In genomic region chr8:9859286-9859685, GRCm38 (mm10) we compare ENCODE assay signal across 20 mouse cellular contexts. TPM values are rescaled to one million over a fixed set of nuclear protein-coding genes. Genes with fewer than 3 reads are reported as not detected.
DNase-seq lines count a peak whose midpoint lies in the region; ATAC-seq and TF ChIP-seq lines count a peak whose summit lies in the region.
"Had no signal": no experiment of that assay in that cellular context is flagged by ENCODE, and none has a peak within 500 bp of the region (broad histone marks: within the 10 kb centered on the region; RNA-seq: fewer than 3 reads in every experiment).

No protein-coding gene starts in this region.

- H3K4me3 ChIP-seq in neural tube, embryonic 11.5 days (ENCODE audit: low read depth, low read length), result no peak overlapping the region
- H3K4me3 ChIP-seq: embryonic facial prominence, embryonic 13.5 days; hindbrain, embryonic 15.5 days; limb, embryonic 12.5 days; liver, embryonic 15.5 days had no signal

- H3K27me3 ChIP-seq in neural tube, embryonic 11.5 days (ENCODE audit: control insufficient read depth, insufficient read depth, low read length), result no peaks in the 10 kb centered on the region
- H3K27me3 ChIP-seq: embryonic facial prominence, embryonic 13.5 days; hindbrain, embryonic 15.5 days; limb, embryonic 12.5 days; liver, embryonic 15.5 days had no signal

- ATAC-seq in neural tube, embryonic 11.5 days (ENCODE audit: insufficient read depth, low FRiP score, low TSS enrichment), result no peak
- ATAC-seq in megakaryocyte progenitor cell, adult 5-6 weeks (replicated peaks; ENCODE audit: poor library complexity), result no peak

- no peaks in the 10 kb centered on the region for H3K4me1 ChIP-seq in neural tube, embryonic 11.5 days (ENCODE audit: control insufficient read depth, insufficient read depth, low read length)
- H3K4me1 ChIP-seq: embryonic facial prominence, embryonic 13.5 days; limb, embryonic 12.5 days; liver, embryonic 15.5 days had no signal

- no peak overlapping the region for H3K4me2 ChIP-seq in neural tube, embryonic 11.5 days (ENCODE audit: low read depth)
- H3K4me2 ChIP-seq: embryonic facial prominence, embryonic 13.5 days; hindbrain, embryonic 15.5 days; limb, embryonic 12.5 days; liver, embryonic 15.5 days had no signal

- no peak overlapping the region for H3K27ac ChIP-seq in neural tube, embryonic 11.5 days (ENCODE audit: low read depth, low read length)
- H3K27ac ChIP-seq: embryonic facial prominence, embryonic 13.5 days; hindbrain, embryonic 15.5 days; limb, embryonic 12.5 days; liver, embryonic 15.5 days had no signal

- no peak for TF ChIP-seq POLR2A in brain, embryonic 14.5 days (IDR thresholded peaks at IDR 0.05; ENCODE audit: borderline replicate concordance, extremely low read depth, insufficient read depth, insufficient read length, poor library complexity, severe bottlenecking)

- no peak overlapping the region for H3K9ac ChIP-seq in neural tube, embryonic 11.5 days (ENCODE audit: low read length)
- H3K9ac ChIP-seq: embryonic facial prominence, embryonic 13.5 days; hindbrain, embryonic 15.5 days; limb, embryonic 12.5 days; liver, embryonic 15.5 days had no signal

- TF ChIP-seq CTCF in brain, embryonic 14.5 days (IDR thresholded peaks at IDR 0.05; ENCODE audit: borderline replicate concordance, extremely low read depth, insufficient read depth, insufficient read length), result no peak

- H3K9me3 ChIP-seq in neural tube, embryonic 11.5 days (ENCODE audit: control insufficient read depth, low read length), result no peaks in the 10 kb centered on the region
- H3K9me3 ChIP-seq: embryonic facial prominence, embryonic 13.5 days; hindbrain, embryonic 15.5 days; limb, embryonic 12.5 days; liver, embryonic 15.5 days had no signal

- 23% methylated on average over 2 of the region's 2 CpGs for WGBS in neural tube, embryonic 11.5 days

- DNase-seq in kidney, adult 9 months, result peak; percentile 22
- no peak for DNase-seq in kidney, adult 11 months
- peak; percentile 19 for DNase-seq in brain, embryonic 14.5 days (ENCODE audit: low read depth)
- DNase-seq in embryo, embryonic 9.5 days (ENCODE audit: extremely low spot score), result peak; percentile 22
- DNase-seq in neural tube, embryonic 11.5 days (ENCODE audit: low spot score), result peak; percentile 40
- no peak for DNase-seq in cerebellum, adult 11-12 months
- DNase-seq: cerebellum, adult 9-10 months; layer of hippocampus, postnatal 36 days; lung, postnatal 4 days; thymus, adult 18-20 months had no signal

- H3K36me3 ChIP-seq in neural tube, embryonic 11.5 days (ENCODE audit: control insufficient read depth, insufficient read depth, low read length), result no peaks in the 10 kb centered on the region
- H3K36me3 ChIP-seq: embryonic facial prominence, embryonic 13.5 days; hindbrain, embryonic 15.5 days; limb, embryonic 12.5 days; liver, embryonic 15.5 days had no signal

RNA-seq across cellular contexts. Expression of gene Gm10217, which starts 4.8 kb away (rescaled TPM):
- not detected in 2 replicates for polyA plus RNA-seq in brain, embryonic 14.5 days (2012; rRNA removed)
- polyA plus RNA-seq in neural tube, embryonic 11.5 days (2014; fragmentation: Nextera tagmentation; extraction: Ambion mirVana), result not detected in 2 replicates
- total RNA-seq in megakaryocyte progenitor cell, adult 5-6 weeks (2015), result not detected in 2 replicates
- not detected in 2 replicates for total RNA-seq in megakaryocyte progenitor cell, adult 5-6 weeks (2017)
- total RNA-seq: adrenal gland, adult 18-20 months; gastrocnemius, adult 18-20 months; layer of hippocampus, postnatal 36 days had no signal
- polyA plus RNA-seq: embryonic facial prominence, embryonic 13.5 days; forebrain, embryonic 11.5 days; heart, embryonic 14.5 days; hindbrain, embryonic 15.5 days; large intestine, adult 2 months; limb, embryonic 12.5 days; liver, embryonic 15.5 days had no signal

Comparison
In these comparisons a context has a peak if more than half of its experiments do, and no peak if none do; other contexts are left out.
1. DNase-seq: peak in kidney, adult 9 months (single experiment), brain, embryonic 14.5 days (single experiment), embryo, embryonic 9.5 days (single experiment) and neural tube, embryonic 11.5 days (single experiment); none in kidney, adult 11 months (single experiment) and cerebellum, adult 11-12 months (single experiment).